Mouse (Mus musculus) embryonic facial prominence, embryonic 10.5 days (tissue): ENCODE measurements around the gene Ezh2. TPM values are rescaled to one million over a fixed set of nuclear protein-coding genes. Genes with fewer than 3 reads are reported as not detected.

Experiments used
- DNase-seq: peaks from one replicate; pipeline ENCODE4 v3.0.0-alpha.2; 2017; ENCODE audit warnings: low spot score
- H3K27ac ChIP-seq: fragments of 300-500 bp; sonication (generic); replicated peaks from 2 replicates; pipeline ENCODE4 v1.5.1; 2016; ENCODE audit warnings: mild to moderate bottlenecking
- H3K27me3 ChIP-seq: fragments of 300-500 bp; sonication (generic); replicated peaks from 2 replicates; pipeline ENCODE4 v1.6.1; 2016; ENCODE audit warnings: low read depth, mild to moderate bottlenecking; ENCODE audit not compliant: poor library complexity, severe bottlenecking
- H3K36me3 ChIP-seq: fragments of 300-500 bp; sonication (generic); replicated peaks from 2 replicates; pipeline ENCODE4 v1.6.1; 2016; ENCODE audit warnings: mild to moderate bottlenecking, moderate library complexity
- H3K4me1 ChIP-seq: fragments of 300-500 bp; sonication (generic); 2 replicates; pipeline ENCODE4 v1.6.1; 2016
- H3K4me3 ChIP-seq: fragments of 300-500 bp; sonication (generic); 2 replicates; pipeline ENCODE4 v1.5.1; 2016; ENCODE audit warnings: mild to moderate bottlenecking, moderate library complexity
- H3K9me3 ChIP-seq: fragments of 300-500 bp; sonication (generic); 2 replicates; pipeline ENCODE4 v1.6.1; 2016; ENCODE audit warnings: mild to moderate bottlenecking
- WGBS: fragments of 180-500 bp; shearing (Covaris S2); methylation state at CpG from one replicate; pipeline ENCODE4 v1.1.7; 2016; 5-methylcytosine and 5-hydroxymethylcytosine counted together
- polyA plus RNA-seq: library from polyadenylated mRNA; unstranded; fragments of >200 nt; fragmentation: Nextera tagmentation; extraction: Ambion mirVana; gene quantifications from 2 replicates; pipeline ENCODE4 v1.2.1, GENCODE M21; 2016

The Ezh2 gene
- polyA plus RNA-seq, 1 experiment from 2014 or later: 174 TPM

GRCm38 (mm10) chr6:47527129-47527528 is 68.0 kb downstream of the Ezh2 start:
- DNase-seq: no peak
- no peaks in the 10 kb centered on the region for H3K4me1 ChIP-seq
- H3K4me3 ChIP-seq: no peak overlapping the region
- 82% methylated on average over 2 of the region's 2 CpGs for WGBS
- no peaks in the 10 kb centered on the region for H3K27me3 ChIP-seq
- peaks cover 100% of the 10 kb centered on the region for H3K36me3 ChIP-seq
- H3K9me3 ChIP-seq: no peaks in the 10 kb centered on the region
- no peak overlapping the region for H3K27ac ChIP-seq

GRCm38 (mm10) chr6:47526446-47526845 is 68.7 kb downstream of the Ezh2 start:
- Histone ChIP-seq H3K4me1 (no peaks in the 10 kb centered on the region), H3K36me3 (peaks cover 100% of the 10 kb centered on the region), H3K27ac (no peak overlapping the region), H3K9me3 (no peaks in the 10 kb centered on the region), H3K27me3 (no peaks in the 10 kb centered on the region), H3K4me3 (no peak overlapping the region)
- 56% methylated on average over 4 of the region's 4 CpGs for WGBS
- no peak for DNase-seq

- no peak overlapping the region for H3K4me3 ChIP-seq
- H3K36me3 ChIP-seq: peaks cover 100% of the 10 kb centered on the region
- DNase-seq: no peak
- H3K4me1 ChIP-seq: no peaks in the 10 kb centered on the region
- no peak overlapping the region for H3K27ac ChIP-seq
- WGBS: 82% methylated on average over 2 of the region's 2 CpGs
- no peaks in the 10 kb centered on the region for H3K27me3 ChIP-seq
- H3K9me3 ChIP-seq: no peaks in the 10 kb centered on the region
Measured at GRCm38 (mm10) chr6:47525041-47525440, 70.1 kb downstream of the Ezh2 start.

DNA sequence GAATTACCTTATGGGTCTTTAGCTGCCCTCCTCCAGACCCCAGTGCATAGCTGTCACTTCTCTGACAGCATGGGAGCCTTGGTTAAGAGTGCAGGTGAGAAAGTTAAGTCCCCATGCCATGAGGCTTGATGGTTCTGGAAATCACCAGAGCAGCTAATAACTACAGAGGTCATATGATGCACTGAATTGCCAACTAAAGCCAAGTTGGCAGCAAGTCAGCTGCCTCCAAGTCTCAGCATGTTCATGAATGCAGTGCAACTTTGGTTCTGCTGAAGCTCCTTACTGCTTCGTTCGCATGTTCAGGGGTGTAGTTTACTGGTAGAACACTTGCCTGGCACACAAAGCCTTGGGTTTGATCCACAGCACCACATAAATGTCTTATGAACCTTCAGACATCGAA is 72.7 kb downstream of the Ezh2 start:
- Histone ChIP-seq H3K4me3 (no peak overlapping the region), H3K36me3 (peaks cover 100% of the 10 kb centered on the region), H3K4me1 (no peaks in the 10 kb centered on the region), H3K27ac (no peak overlapping the region), H3K27me3 (no peaks in the 10 kb centered on the region), H3K9me3 (no peaks in the 10 kb centered on the region)
- no peak for DNase-seq
- 95% methylated on average over 3 of the region's 3 CpGs for WGBS

DNA sequence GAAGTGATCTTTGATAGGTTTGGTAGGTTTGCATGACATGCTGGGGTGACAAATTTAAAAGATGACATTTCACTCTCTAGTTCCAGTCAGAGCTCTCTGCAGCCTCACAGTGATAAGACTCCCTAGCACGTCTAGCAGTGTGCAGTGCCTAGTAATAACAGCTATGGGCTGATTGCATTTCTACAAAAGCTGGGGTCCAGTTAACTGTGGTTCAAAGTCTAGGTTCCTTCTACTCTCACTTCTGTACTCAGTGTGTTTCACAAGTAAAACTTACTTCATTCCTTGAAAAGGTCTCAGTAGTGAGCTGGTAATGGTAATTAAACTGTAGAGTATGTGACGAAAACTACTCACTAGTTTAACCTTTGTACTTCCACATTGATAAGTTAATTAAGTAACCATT is 75.1 kb downstream of the Ezh2 start:
- Histone ChIP-seq H3K9me3 (no peaks in the 10 kb centered on the region), H3K36me3 (peaks cover 100% of the 10 kb centered on the region), H3K4me1 (no peaks in the 10 kb centered on the region), H3K4me3 (no peak overlapping the region), H3K27me3 (no peaks in the 10 kb centered on the region), H3K27ac (no peak overlapping the region)
- DNase-seq: no peak
- 90% methylated on average over 2 of the region's 2 CpGs for WGBS

DNA sequence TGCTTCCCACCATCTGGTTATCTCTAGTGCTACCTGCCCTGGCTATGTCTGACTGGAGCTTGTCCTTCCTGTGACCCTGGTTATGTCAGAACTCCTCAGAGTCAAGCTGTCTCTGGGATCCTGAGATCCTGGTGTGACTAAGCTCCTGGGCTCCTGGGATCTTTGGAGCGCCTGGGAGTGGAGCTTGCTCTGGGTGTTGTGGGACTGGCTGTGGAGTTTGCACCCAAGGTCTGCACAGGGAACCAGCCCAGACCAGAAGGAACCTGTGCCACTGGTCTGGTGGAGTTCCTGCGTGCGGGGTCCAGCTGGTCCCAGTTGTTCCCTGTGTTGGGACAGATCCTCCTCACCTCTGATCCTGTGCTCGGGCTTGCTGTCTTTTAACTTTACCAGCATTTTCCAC is 100.6 kb downstream of the Ezh2 start:
- peaks cover 4% of the 10 kb centered on the region; the same call in 1 of the 2 replicates for H3K4me1 ChIP-seq

GRCm38 (mm10) chr6:47482027-47482426 is 113.1 kb downstream of the Ezh2 start:
- no peak for DNase-seq
- peaks cover 2% of the 10 kb centered on the region; the same call in 1 of the 2 replicates for H3K9me3 ChIP-seq
- H3K27ac ChIP-seq: no peak overlapping the region
- H3K36me3 ChIP-seq: peaks cover 24% of the 10 kb centered on the region
- H3K27me3 ChIP-seq: no peaks in the 10 kb centered on the region
- H3K4me3 ChIP-seq: no peak overlapping the region
- H3K4me1 ChIP-seq: no peaks in the 10 kb centered on the region
- WGBS: 95% methylated on average over 1 of the region's 1 CpGs

More for the DNA sequence above, 100.6 kb downstream of the Ezh2 start:
- H3K4me3 ChIP-seq: no peak overlapping the region
- 94% methylated on average over 4 of the region's 4 CpGs for WGBS
- H3K36me3 ChIP-seq: peaks cover 16% of the 10 kb centered on the region
- H3K27me3 ChIP-seq: no peaks in the 10 kb centered on the region
- DNase-seq: no peak
- H3K27ac ChIP-seq: no peak overlapping the region
- H3K9me3 ChIP-seq: no peaks in the 10 kb centered on the region

Other genes starting within 250 kb of the Ezh2 start
- gene Cul1, start 141.9 kb downstream of the Ezh2 start, polyA plus RNA-seq: 185 and 187 TPM in 2 replicates
- gene Pdia4, start 218.1 kb upstream of the Ezh2 start, polyA plus RNA-seq: 323 and 333 TPM in 2 replicates
- gene Zfp786, start 235.5 kb upstream of the Ezh2 start, polyA plus RNA-seq: 7.6 and 8.0 TPM in 2 replicates
- 8.6 TPM in 2 replicates for gene Zfp398, start 240.3 kb upstream of the Ezh2 start, polyA plus RNA-seq